Mouse (Mus musculus) heart, embryonic 10.5 days (tissue): Measurements from ENCODE around the gene Klhl24. TPM values are rescaled to one million over a fixed set of nuclear protein-coding genes. Genes with fewer than 3 reads are reported as not detected.
"Not testable (repeated sequence)": the region's sequence is repeated elsewhere in the genome, so short reads cannot be mapped to it uniquely, and the experiment has no call there.

Experiments used
- DNase-seq: peaks from one replicate; pipeline ENCODE4 v3.0.0-alpha.2; 2017; ENCODE audit warnings: low spot score
- H3K27ac ChIP-seq: fragments of 300-500 bp; sonication (generic); 2 replicates; pipeline ENCODE4 v1.5.1; 2016; ENCODE audit warnings: mild to moderate bottlenecking
- H3K27me3 ChIP-seq: fragments of 300-500 bp; sonication (generic); 2 replicates; pipeline ENCODE4 v1.6.1; 2016; ENCODE audit warnings: mild to moderate bottlenecking; ENCODE audit not compliant: poor library complexity, insufficient read depth, severe bottlenecking
- H3K36me3 ChIP-seq: fragments of 300-500 bp; sonication (generic); 2 replicates; pipeline ENCODE4 v1.6.1; 2016; ENCODE audit warnings: mild to moderate bottlenecking, moderate library complexity
- H3K4me1 ChIP-seq: fragments of 300-500 bp; sonication (generic); 2 replicates; pipeline ENCODE4 v1.6.1; 2016; ENCODE audit warnings: mild to moderate bottlenecking
- H3K4me3 ChIP-seq: fragments of 300-500 bp; sonication (generic); 2 replicates; pipeline ENCODE4 v1.5.1; 2016; ENCODE audit warnings: mild to moderate bottlenecking, moderate library complexity
- H3K9me3 ChIP-seq: fragments of 300-500 bp; sonication (generic); 2 replicates; pipeline ENCODE4 v1.6.1; 2016; ENCODE audit warnings: mild to moderate bottlenecking, moderate library complexity
- WGBS: fragments of 180-500 bp; shearing (Covaris S2); methylation state at CpG from one replicate; pipeline ENCODE4 v1.1.7; 2016; 5-methylcytosine and 5-hydroxymethylcytosine counted together
- polyA plus RNA-seq: library from polyadenylated mRNA; unstranded; fragments of >200 nt; fragmentation: Nextera tagmentation; extraction: Ambion mirVana; gene quantifications from 2 replicates; pipeline ENCODE4 v1.2.1, GENCODE M21; 2016

Klhl24 gene
- polyA plus RNA-seq, 1 experiment from 2014 or later, result 23.8 TPM

- Histone ChIP-seq H3K27ac (peak overlapping the region; percentile 93), H3K4me3 (peak overlapping the region; percentile 74), H3K27me3 (no peaks in the 10 kb centered on the region), H3K9me3 (no peaks in the 10 kb centered on the region), H3K36me3 (peaks cover 23% of the 10 kb centered on the region), H3K4me1 (no peaks in the 10 kb centered on the region)
- 6% methylated on average over 4 of the region's 4 CpGs for WGBS
- DNase-seq, result no peak
Measured at GRCm38 (mm10) chr16:20098375-20098727, 1.0 kb downstream of the Klhl24 start.

- Histone ChIP-seq H3K4me1 (no peaks in the 10 kb centered on the region), H3K9me3 (no peaks in the 10 kb centered on the region; the same call in 1 of the 2 replicates), H3K27me3 (no peaks in the 10 kb centered on the region), H3K27ac (no peak overlapping the region), H3K4me3 (no peak overlapping the region), H3K36me3 (peaks cover 30% of the 10 kb centered on the region)
- DNase-seq, result no peak
- WGBS, result 94% methylated on average over 6 of the region's 6 CpGs
Measured at GRCm38 (mm10) chr16:20098866-20099629, 1.7 kb downstream of the Klhl24 start.

- DNase-seq, result no peak
- Histone ChIP-seq H3K4me3 (no peak overlapping the region), H3K36me3 (peaks cover 78% of the 10 kb centered on the region), H3K9me3 (no peaks in the 10 kb centered on the region; the same call in 1 of the 2 replicates), H3K4me1 (no peaks in the 10 kb centered on the region), H3K27ac (no peak overlapping the region), H3K27me3 (no peaks in the 10 kb centered on the region)
- WGBS, result 87% methylated on average over 8 of the region's 8 CpGs
Measured at GRCm38 (mm10) chr16:20106996-20107395, 9.7 kb downstream of the Klhl24 start.

GRCm38 (mm10) chr16:20108961-20109360 lies 11.6 kb downstream of the Klhl24 start:
- no peaks in the 10 kb centered on the region; the same call in 1 of the 2 replicates for H3K9me3 ChIP-seq
- no peak for DNase-seq
- H3K4me3 ChIP-seq, result no peak overlapping the region
- H3K27me3 ChIP-seq, result no peaks in the 10 kb centered on the region
- peaks cover 71% of the 10 kb centered on the region for H3K36me3 ChIP-seq
- H3K27ac ChIP-seq, result no peak overlapping the region
- H3K4me1 ChIP-seq, result no peaks in the 10 kb centered on the region
- WGBS, result 91% methylated on average over 6 of the region's 6 CpGs

GRCm38 (mm10) chr16:20112649-20113048 lies 15.3 kb downstream of the Klhl24 start:
- Histone ChIP-seq H3K4me3 (no peak overlapping the region), H3K36me3 (peaks cover 70% of the 10 kb centered on the region), H3K27ac (no peak overlapping the region), H3K4me1 (no peaks in the 10 kb centered on the region), H3K27me3 (no peaks in the 10 kb centered on the region), H3K9me3 (no peaks in the 10 kb centered on the region)
- 81% methylated on average over 2 of the region's 2 CpGs for WGBS
- DNase-seq, result no peak

GRCm38 (mm10) chr16:20116069-20116468 lies 18.7 kb downstream of the Klhl24 start:
- WGBS, result 80% methylated on average over 4 of the region's 4 CpGs

GRCm38 (mm10) chr16:20126319-20126883 lies 29.1 kb downstream of the Klhl24 start:
- peaks cover 44% of the 10 kb centered on the region for H3K36me3 ChIP-seq
- 71% methylated on average over 10 of the region's 10 CpGs for WGBS

More at GRCm38 (mm10) chr16:20116069-20116468, 18.7 kb downstream of the Klhl24 start:
- no peak overlapping the region for H3K4me3 ChIP-seq
- no peaks in the 10 kb centered on the region for H3K27me3 ChIP-seq
- no peak for DNase-seq
- no peak overlapping the region for H3K27ac ChIP-seq
- H3K36me3 ChIP-seq, result peaks cover 75% of the 10 kb centered on the region
- H3K4me1 ChIP-seq, result no peaks in the 10 kb centered on the region
- no peaks in the 10 kb centered on the region for H3K9me3 ChIP-seq

GRCm38 (mm10) chr16:20130397-20130796 lies 33.1 kb downstream of the Klhl24 start:
- no peaks in the 10 kb centered on the region for H3K9me3 ChIP-seq
- H3K36me3 ChIP-seq, result peaks cover 14% of the 10 kb centered on the region
- H3K4me1 ChIP-seq, result no peaks in the 10 kb centered on the region
- 47% methylated on average over 2 of the region's 2 CpGs for WGBS
- no peak overlapping the region for H3K4me3 ChIP-seq
- DNase-seq, result no peak
- no peak overlapping the region for H3K27ac ChIP-seq
- H3K27me3 ChIP-seq, result no peaks in the 10 kb centered on the region

More at GRCm38 (mm10) chr16:20126319-20126883, 29.1 kb downstream of the Klhl24 start:
- not testable (repeated sequence) for H3K4me3 ChIP-seq, H3K27me3 ChIP-seq, H3K4me1 ChIP-seq, DNase-seq, H3K27ac ChIP-seq, H3K9me3 ChIP-seq

- Histone ChIP-seq H3K4me1 (peaks cover 12% of the 10 kb centered on the region; the same call in 1 of the 2 replicates), H3K36me3 (peaks cover 14% of the 10 kb centered on the region), H3K27ac (peak within 1 kb of the TSS; percentile 99), H3K9me3 (no peaks in the 10 kb centered on the region), H3K4me3 (peak within 1 kb of the TSS; percentile 90), H3K27me3 (no peaks in the 10 kb centered on the region)
- peak; percentile 91 for DNase-seq
- 1% methylated on average over 91 of the region's 92 CpGs for WGBS
Measured at GRCm38 (mm10) chr16:20140772-20141531, 43.6 kb downstream of the Klhl24 start, which contains the start of gene Yeats2. Yeats2 (plus strand) TSS chr16:20141063.

- Histone ChIP-seq H3K27ac (no peak overlapping the region), H3K4me1 (peaks cover 12% of the 10 kb centered on the region; the same call in 1 of the 2 replicates), H3K27me3 (no peaks in the 10 kb centered on the region), H3K4me3 (no peak overlapping the region), H3K9me3 (no peaks in the 10 kb centered on the region), H3K36me3 (peaks cover 19% of the 10 kb centered on the region)
- no peak for DNase-seq
- WGBS, result 87% methylated on average over 3 of the region's 3 CpGs
Measured at GRCm38 (mm10) chr16:20144568-20144967, 47.2 kb downstream of the Klhl24 start.

GRCm38 (mm10) chr16:20151991-20152390 lies 54.6 kb downstream of the Klhl24 start:
- Histone ChIP-seq H3K9me3 (no peaks in the 10 kb centered on the region), H3K4me1 (no peaks in the 10 kb centered on the region), H3K27ac (no peak overlapping the region), H3K27me3 (no peaks in the 10 kb centered on the region), H3K36me3 (peaks cover 43% of the 10 kb centered on the region), H3K4me3 (no peak overlapping the region)
- no peak for DNase-seq
- WGBS, result 82% methylated on average over 5 of the region's 5 CpGs

GRCm38 (mm10) chr16:20153742-20154141 lies 56.4 kb downstream of the Klhl24 start:
- no peaks in the 10 kb centered on the region for H3K27me3 ChIP-seq
- peaks cover 55% of the 10 kb centered on the region for H3K36me3 ChIP-seq
- H3K27ac ChIP-seq, result no peak overlapping the region
- no peak overlapping the region for H3K4me3 ChIP-seq
- no peak for DNase-seq
- no peaks in the 10 kb centered on the region for H3K4me1 ChIP-seq
- H3K9me3 ChIP-seq, result no peaks in the 10 kb centered on the region
- WGBS, result 65% methylated on average over 3 of the region's 3 CpGs

- H3K9me3 ChIP-seq, result no peaks in the 10 kb centered on the region
- peaks cover 94% of the 10 kb centered on the region for H3K36me3 ChIP-seq
- WGBS, result 84% methylated on average over 2 of the region's 2 CpGs
Measured at GRCm38 (mm10) chr16:20160130-20160529, 62.8 kb downstream of the Klhl24 start.

More at GRCm38 (mm10) chr16:20160130-20160529, 62.8 kb downstream of the Klhl24 start:
- Histone ChIP-seq H3K4me1 (no peaks in the 10 kb centered on the region), H3K27me3 (no peaks in the 10 kb centered on the region), H3K27ac (no peak overlapping the region), H3K4me3 (no peak overlapping the region)
- no peak for DNase-seq
